Mouse (Mus musculus): ENCODE data around the gene Fam13c. TPM values are rescaled to one million over a fixed set of nuclear protein-coding genes. Genes with fewer than 3 reads are reported as not detected.

Gene Fam13c
- total RNA-seq, 4 experiments from 2014 or later: 14.9 to 49.2 (median 28.9) TPM

GRCm38 (mm10) chr10:70599925-70600305 is 159.6 kb downstream of the Fam13c start:
- no peak for DNase-seq

Other genes starting within 250 kb of the Fam13c start
- gene Mrln, start 235.8 kb upstream of the Fam13c start, total RNA-seq (2022): under 1 TPM in 1 of 4 experiments, not detected in 3; 0.89 TPM
- 10 to 100 TPM in 1 of 4 experiments, 1 to 10 TPM in 3; 5.9 to 11.7 (median 7.2) TPM for gene Slc16a9, start 195.4 kb upstream of the Fam13c start, total RNA-seq (2022)
- gene Phyhipl, start 215.5 kb downstream of the Fam13c start, total RNA-seq (2022): 1 to 10 TPM; 3.8 to 6.8 (median 5.8) TPM

Data from adrenal gland, adult 8-10 months (tissue).